Mouse (Mus musculus): ENCODE measurements at regions not wholly inside any gene's neighbourhood (a gene's known extent, or its start where the extent isn't known, plus 50 kb on each side); places are given as distances from the start of the nearest gene placed in this dataset.

- no peak for TF ChIP-seq RCOR1 (conservative IDR thresholded peaks at IDR 0.05; ENCODE audit: low read depth, low read length)
- TF ChIP-seq POLR2AphosphoS2 (IDR thresholded peaks at IDR 0.05; ENCODE audit: low read depth, low read length): no peak
- TF ChIP-seq CTCF (conservative IDR thresholded peaks at IDR 0.05 in 1 of 2, IDR thresholded peaks at IDR 0.05 in 1 of 2; ENCODE audit: low read depth in 2 of 2, low read length in 2 of 2): no peak
- no peak for TF ChIP-seq MXI1 (IDR thresholded peaks at IDR 0.05; ENCODE audit: low read depth, low read length)
- TF ChIP-seq POLR2A (IDR thresholded peaks at IDR 0.05; ENCODE audit: low read depth, low read length): no peak
- no peak for TF ChIP-seq RAD21 (IDR thresholded peaks at IDR 0.05; ENCODE audit: low read depth, low read length)
- no peak for TF ChIP-seq CHD1 (IDR thresholded peaks at IDR 0.05; ENCODE audit: low read depth, low read length)
- TF ChIP-seq BHLHE40 (IDR thresholded peaks at IDR 0.05; ENCODE audit: low read depth, low read length): no peak
- TF ChIP-seq ZNF384 (IDR thresholded peaks at IDR 0.05; ENCODE audit: low read depth, low read length): no peak
- no peak for TF ChIP-seq USF1 (IDR thresholded peaks at IDR 0.05; ENCODE audit: low read depth, low read length)
- TF ChIP-seq JUN (IDR thresholded peaks at IDR 0.05; ENCODE audit: insufficient read depth, low read depth, low read length): no peak
- no peak for TF ChIP-seq MAX (IDR thresholded peaks at IDR 0.05; ENCODE audit: low read length)
- TF ChIP-seq HCFC1 (IDR thresholded peaks at IDR 0.05; ENCODE audit: low read depth, low read length): no peak
- TF ChIP-seq UBTF (IDR thresholded peaks at IDR 0.05; ENCODE audit: low read depth, low read length): no peak
These were observed 400.7 kb upstream of the Id4 start for GRCm38 (mm10) chr13:47860316-47860715.
